Comparison of ENCODE assay signal across 19 mouse cellular contexts in the genomic region with DNA sequence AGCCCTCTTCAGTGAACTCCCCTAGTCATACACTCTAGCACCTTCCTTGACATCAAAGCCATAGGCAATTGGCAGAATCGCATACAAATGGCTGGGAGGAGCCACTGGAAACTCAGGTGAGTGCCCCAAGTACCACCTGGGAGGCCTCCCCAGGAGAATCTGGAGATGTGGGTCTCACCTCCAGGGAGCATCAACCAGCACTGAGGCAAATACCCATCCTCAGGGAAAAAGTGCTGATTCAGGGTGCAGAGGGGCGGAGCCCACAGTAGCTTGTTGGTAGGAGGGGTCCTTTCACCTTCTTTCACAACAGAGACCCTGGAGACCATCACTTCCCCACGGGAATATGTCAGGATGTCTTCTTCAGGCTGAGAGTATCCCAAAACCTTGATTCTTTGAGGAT. TPM values are rescaled to one million over a fixed set of nuclear protein-coding genes. Genes with fewer than 3 reads are reported as not detected.
DNase-seq lines count a peak whose midpoint lies in the region; TF ChIP-seq lines count a peak whose summit lies in the region.
"Had no signal": no experiment of that assay in that cellular context is flagged by ENCODE, and none has a peak within 500 bp of the region (broad histone marks: within the 10 kb centered on the region; RNA-seq: fewer than 3 reads in every experiment).

No protein-coding gene starts in this region.

- no peaks in the 10 kb centered on the region for H3K79me2 ChIP-seq in heart, adult 2 months (replicated peaks; ENCODE audit: control insufficient read depth, insufficient read depth, low read length)

- WGBS in heart, adult 2 months, result 88% methylated on average over 3 of the region's 3 CpGs

- DNase-seq in heart, adult 11 months, result peak; percentile 66
- no peak for DNase-seq in heart, adult 2 months
- DNase-seq: adrenal gland, adult 2 months; adrenal gland, adult 8-10 months; adrenal gland, postnatal 10 days; adrenal gland, postnatal 14 days; adrenal gland, postnatal 25 days; adrenal gland, postnatal 36 days; B cell, adult 2 months; cerebellum, adult 11 months; cerebellum, adult 11-12 months; cerebellum, adult 18-20 months; cerebellum, adult 2 months had no signal

- no peaks in the 10 kb centered on the region for H3K27me3 ChIP-seq in heart, adult 2 months (ENCODE audit: control insufficient read depth, insufficient read depth, low read length)
- H3K27me3 ChIP-seq: Patski had no signal

- intact Hi-C loops in heart, adult 2 months (cut with DNase I), result no loop called here

- TF ChIP-seq EP300 in heart, adult 2 months (IDR thresholded peaks at IDR 0.05; ENCODE audit: insufficient read depth, low read depth, low read length), result no peak

- no peaks in the 10 kb centered on the region for H3K36me3 ChIP-seq in heart, adult 2 months (ENCODE audit: control insufficient read depth, insufficient read depth, low read length)
- H3K36me3 ChIP-seq: G1E had no signal

- no peak overlapping the region for H3K27ac ChIP-seq in heart, adult 2 months

- TF ChIP-seq CTCF in heart, adult 2 months (IDR thresholded peaks at IDR 0.05), result no peak

- TF ChIP-seq POLR2A in heart, adult 2 months (IDR thresholded peaks at IDR 0.05; ENCODE audit: insufficient read depth, low read depth, low read length), result no peak

- no peak overlapping the region for H3K4me3 ChIP-seq in heart, adult 2 months

- no peak overlapping the region for H3K9ac ChIP-seq in heart, adult 2 months (ENCODE audit: low read depth, low read length)

- H3K4me1 ChIP-seq in heart, adult 2 months (ENCODE audit: control insufficient read depth, insufficient read depth, low read length), result 0 out of 2 replicates have a peak, but pooled peaks cover 1% of the 10 kb centered on the region

RNA-seq across cellular contexts. Expression of a gene that starts 53.4 kb away (rescaled TPM):
- 10 to 100 TPM; 33.5 to 49.9 TPM for total RNA-seq in heart, adult 2 months (2021)
- 124 and 131 TPM in 2 replicates for polyA plus RNA-seq in heart, adult 2 months (2012; rRNA removed)
- total RNA-seq: CH12.LX, MEL had no signal
- polyA plus RNA-seq: C2C12; CD4-positive, CD25-positive, alpha-beta regulatory T cell, adult 4 months; G1E; Patski had no signal
